Mouse (Mus musculus) heart, postnatal 0 days (tissue): ENCODE data around the gene S100a5.

ENCODE experiments used
- CTCF ChIP-seq: IDR thresholded peaks from 2 replicates; pipeline ENCODE4 v1.5.1; 2016; ENCODE audit warnings: antibody characterized with exemption, control low read depth, low read depth
- EP300 ChIP-seq: IDR thresholded peaks from 2 replicates; pipeline ENCODE4 v1.6.1; 2016; ENCODE audit warnings: antibody characterized with exemption, low read depth

- TF ChIP-seq CTCF = no peak
- no peak for TF ChIP-seq EP300
These were observed 19.0 kb downstream of the S100a5 start for GRCm38 (mm10) chr3:90627366-90627765.
